In genomic region chr5:125175673-125176369, GRCm38 (mm10) we compare ENCODE assay signal across 9 mouse cellular contexts. TPM values are rescaled to one million over a fixed set of nuclear protein-coding genes. Genes with fewer than 3 reads are reported as not detected.
DNase-seq lines count a peak whose midpoint lies in the region; ATAC-seq lines count a peak whose summit lies in the region.
"Had no signal": no experiment of that assay in that cellular context is flagged by ENCODE, and none has a peak within 500 bp of the region (broad histone marks: within the 10 kb centered on the region; RNA-seq: fewer than 3 reads in every experiment).

No protein-coding gene starts in this region.

- WGBS in forebrain, embryonic 11.5 days, result 66% methylated on average over 9 of the region's 9 CpGs
- 72% methylated on average over 9 of the region's 9 CpGs for WGBS in forebrain, embryonic 10.5 days
- WGBS in limb, embryonic 12.5 days, result 60% methylated on average over 9 of the region's 9 CpGs
- 71% methylated on average over 9 of the region's 9 CpGs for WGBS in limb, embryonic 10.5 days
- WGBS in forebrain, embryonic 15.5 days, result 51% methylated on average over 8 of the region's 9 CpGs
- 53% methylated on average over 9 of the region's 9 CpGs for WGBS in midbrain, embryonic 16.5 days

- H3K9ac ChIP-seq in forebrain, embryonic 11.5 days (ENCODE audit: low read length), result peak overlapping the region; percentile 2; the same call in 1 of the 2 replicates
- no peak overlapping the region for H3K9ac ChIP-seq in limb, embryonic 12.5 days (replicated peaks)
- peak overlapping the region; percentile 39; the same call in 1 of the 2 replicates for H3K9ac ChIP-seq in forebrain, embryonic 15.5 days (replicated peaks)
- peak overlapping the region; percentile 77 for H3K9ac ChIP-seq in midbrain, embryonic 16.5 days (ENCODE audit: low read depth, low read length)
- H3K9ac ChIP-seq: stomach, embryonic 15.5 days had no signal

- H3K4me3 ChIP-seq in forebrain, embryonic 11.5 days (ENCODE audit: low read depth, low read length), result no peak overlapping the region
- no peak overlapping the region for H3K4me3 ChIP-seq in forebrain, embryonic 10.5 days
- H3K4me3 ChIP-seq in limb, embryonic 12.5 days (replicated peaks), result no peak overlapping the region
- no peak overlapping the region for H3K4me3 ChIP-seq in limb, embryonic 10.5 days
- peak overlapping the region; percentile 55 for H3K4me3 ChIP-seq in forebrain, embryonic 15.5 days
- peak overlapping the region; percentile 72 for H3K4me3 ChIP-seq in midbrain, embryonic 16.5 days (ENCODE audit: low read depth, low read length)

- H3K4me1 ChIP-seq in forebrain, embryonic 11.5 days (replicated peaks; ENCODE audit: control insufficient read depth, insufficient read depth, low read length), result peaks cover 49% of the 10 kb centered on the region
- H3K4me1 ChIP-seq in forebrain, embryonic 10.5 days, result peaks cover 86% of the 10 kb centered on the region
- peaks cover 77% of the 10 kb centered on the region for H3K4me1 ChIP-seq in limb, embryonic 12.5 days (replicated peaks)
- H3K4me1 ChIP-seq in limb, embryonic 10.5 days, result peaks cover 86% of the 10 kb centered on the region
- peaks cover 74% of the 10 kb centered on the region for H3K4me1 ChIP-seq in forebrain, embryonic 15.5 days
- peaks cover 75% of the 10 kb centered on the region for H3K4me1 ChIP-seq in midbrain, embryonic 16.5 days (ENCODE audit: control insufficient read depth, insufficient read depth, low read length)

- no peak for DNase-seq in forebrain, embryonic 11.5 days (ENCODE audit: low spot score)
- DNase-seq in forebrain, embryonic 10.5 days (ENCODE audit: extremely low spot score, low spot score), result no peak
- no peak for DNase-seq in limb, embryonic 10.5 days (ENCODE audit: low spot score)
- DNase-seq in urinary bladder, adult 2 months (ENCODE audit: low spot score), result no peak

- no peak for ATAC-seq in forebrain, embryonic 11.5 days (replicated peaks; ENCODE audit: low FRiP score)
- no peak for ATAC-seq in limb, embryonic 12.5 days (ENCODE audit: insufficient number of reproducible peaks, insufficient read depth, low FRiP score, low TSS enrichment, low read depth)
- ATAC-seq in forebrain, embryonic 15.5 days (replicated peaks), result no peak
- no peak for ATAC-seq in midbrain, embryonic 16.5 days
- no peak for ATAC-seq in erythroblast, adult 5-6 weeks (replicated peaks; ENCODE audit: low FRiP score, poor library complexity, severe bottlenecking)

- no peak overlapping the region for H3K4me2 ChIP-seq in forebrain, embryonic 11.5 days (ENCODE audit: low read depth, low read length, severe bottlenecking)
- H3K4me2 ChIP-seq in limb, embryonic 12.5 days, result 0 out of 2 replicates have a peak overlapping the region, but pooled peaks have one; percentile 92
- H3K4me2 ChIP-seq in forebrain, embryonic 15.5 days (replicated peaks), result peak overlapping the region; percentile 94
- peak overlapping the region; percentile 89 for H3K4me2 ChIP-seq in midbrain, embryonic 16.5 days (ENCODE audit: low read length)

- no peaks in the 10 kb centered on the region for H3K36me3 ChIP-seq in forebrain, embryonic 11.5 days (ENCODE audit: control insufficient read depth, insufficient read depth, low read length)
- H3K36me3 ChIP-seq in forebrain, embryonic 10.5 days (replicated peaks), result no peaks in the 10 kb centered on the region
- no peaks in the 10 kb centered on the region for H3K36me3 ChIP-seq in limb, embryonic 12.5 days
- peaks cover 4% of the 10 kb centered on the region; the same call in 1 of the 2 replicates for H3K36me3 ChIP-seq in limb, embryonic 10.5 days
- H3K36me3 ChIP-seq in forebrain, embryonic 15.5 days, result no peaks in the 10 kb centered on the region
- H3K36me3 ChIP-seq in midbrain, embryonic 16.5 days (ENCODE audit: control insufficient read depth, insufficient read depth, low read length), result no peaks in the 10 kb centered on the region
- H3K36me3 ChIP-seq: stomach, embryonic 15.5 days had no signal

- H3K27ac ChIP-seq in forebrain, embryonic 11.5 days (ENCODE audit: low read depth, low read length), result no peak overlapping the region
- H3K27ac ChIP-seq in forebrain, embryonic 10.5 days, result no peak overlapping the region
- no peak overlapping the region for H3K27ac ChIP-seq in limb, embryonic 12.5 days
- H3K27ac ChIP-seq in limb, embryonic 10.5 days, result no peak overlapping the region
- H3K27ac ChIP-seq in forebrain, embryonic 15.5 days (replicated peaks), result peak overlapping the region; percentile 96
- peak overlapping the region; percentile 93 for H3K27ac ChIP-seq in midbrain, embryonic 16.5 days (ENCODE audit: low read length)
- H3K27ac ChIP-seq: stomach, embryonic 15.5 days had no signal

- H3K9me3 ChIP-seq in forebrain, embryonic 11.5 days (ENCODE audit: control insufficient read depth, low read length), result no peaks in the 10 kb centered on the region
- no peaks in the 10 kb centered on the region for H3K9me3 ChIP-seq in forebrain, embryonic 10.5 days
- H3K9me3 ChIP-seq in limb, embryonic 12.5 days, result no peaks in the 10 kb centered on the region
- no peaks in the 10 kb centered on the region for H3K9me3 ChIP-seq in limb, embryonic 10.5 days (replicated peaks)
- no peaks in the 10 kb centered on the region for H3K9me3 ChIP-seq in forebrain, embryonic 15.5 days
- no peaks in the 10 kb centered on the region for H3K9me3 ChIP-seq in midbrain, embryonic 16.5 days (replicated peaks; ENCODE audit: control insufficient read depth, low read length, poor library complexity, severe bottlenecking)
- H3K9me3 ChIP-seq: stomach, embryonic 15.5 days had no signal

- H3K27me3 ChIP-seq in forebrain, embryonic 11.5 days (ENCODE audit: control insufficient read depth, insufficient read depth, low read length), result no peaks in the 10 kb centered on the region
- peaks cover 10% of the 10 kb centered on the region for H3K27me3 ChIP-seq in forebrain, embryonic 10.5 days (ENCODE audit: poor library complexity, severe bottlenecking)
- H3K27me3 ChIP-seq in limb, embryonic 12.5 days, result no peaks in the 10 kb centered on the region
- H3K27me3 ChIP-seq in limb, embryonic 10.5 days (ENCODE audit: low read depth, poor library complexity, severe bottlenecking), result 0 out of 2 replicates have a peak, but pooled peaks cover 3% of the 10 kb centered on the region
- no peaks in the 10 kb centered on the region for H3K27me3 ChIP-seq in forebrain, embryonic 15.5 days
- no peaks in the 10 kb centered on the region for H3K27me3 ChIP-seq in midbrain, embryonic 16.5 days (ENCODE audit: control insufficient read depth, insufficient read depth, low read depth, low read length)
- H3K27me3 ChIP-seq: stomach, embryonic 15.5 days had no signal

RNA-seq across cellular contexts. Expression of gene Ncor2, which starts 3.2 kb away (rescaled TPM):
- 27.3 and 29.5 TPM in 2 replicates for polyA plus RNA-seq in forebrain, embryonic 11.5 days (2014; fragmentation: Nextera tagmentation; extraction: Ambion mirVana)
- polyA plus RNA-seq in forebrain, embryonic 10.5 days (2016; fragmentation: Nextera tagmentation; extraction: Ambion mirVana), result 15.7 and 17.8 TPM in 2 replicates
- polyA plus RNA-seq in limb, embryonic 12.5 days (2016; fragmentation: Nextera tagmentation; extraction: Ambion mirVana), result 27.2 and 29.4 TPM in 2 replicates
- polyA plus RNA-seq in limb, embryonic 10.5 days (2016; fragmentation: Nextera tagmentation; extraction: Ambion mirVana), result 22.4 and 26.8 TPM in 2 replicates
- 30.2 and 31.6 TPM in 2 replicates for polyA plus RNA-seq in forebrain, embryonic 15.5 days (2015; fragmentation: Nextera tagmentation; extraction: Ambion mirVana)
- 19.9 and 22.9 TPM in 2 replicates for polyA plus RNA-seq in midbrain, embryonic 16.5 days (2015; fragmentation: Nextera tagmentation; extraction: Ambion mirVana)
- total RNA-seq in erythroblast, adult 5-6 weeks (2015; ENCODE audit: low replicate concordance), result 15.8 and 18.2 TPM in 2 replicates
- total RNA-seq in erythroblast, adult 5-6 weeks (2017; ENCODE audit: low replicate concordance), result 6.0 and 8.0 TPM in 2 replicates
- 24.5 and 61.9 TPM in 2 replicates for polyA plus RNA-seq in urinary bladder, adult 2 months (2012; rRNA removed)

Comparison
In these comparisons a context has a peak if more than half of its experiments do, and no peak if none do; other contexts are left out.
1. H3K27ac ChIP-seq: peak in forebrain, embryonic 15.5 days (single experiment) and midbrain, embryonic 16.5 days (single experiment); none in forebrain, embryonic 11.5 days (single experiment), forebrain, embryonic 10.5 days (single experiment), limb, embryonic 12.5 days (single experiment) and limb, embryonic 10.5 days (single experiment).
2. H3K4me3 ChIP-seq: peak in forebrain, embryonic 15.5 days (single experiment) and midbrain, embryonic 16.5 days (single experiment); none in forebrain, embryonic 11.5 days (single experiment), forebrain, embryonic 10.5 days (single experiment), limb, embryonic 12.5 days (single experiment) and limb, embryonic 10.5 days (single experiment).